Comparison of ENCODE assay signal across 34 mouse cellular contexts in genomic region chr9:9606322-9606721, GRCm38 (mm10).
"Had no signal": no experiment of that assay in that cellular context is flagged by ENCODE, and none has a peak within 500 bp of the region (broad histone marks: within the 10 kb centered on the region; RNA-seq: fewer than 3 reads in every experiment).

No protein-coding gene starts in this region.

- H3K4me1 ChIP-seq: heart, embryonic 12.5 days; heart, embryonic 13.5 days; heart, embryonic 15.5 days; hindbrain, embryonic 10.5 days; hindbrain, embryonic 12.5 days; hindbrain, embryonic 13.5 days; hindbrain, embryonic 15.5 days; intestine, embryonic 15.5 days; kidney, embryonic 15.5 days had no signal

- DNase-seq: heart, postnatal 10 days; heart, postnatal 36 days; heart, postnatal 4 days; kidney, adult 11 months; kidney, adult 18-20 months; kidney, adult 2 months; kidney, adult 8-10 months; kidney, adult 9 months; kidney, postnatal 10 days; kidney, postnatal 14 days; kidney, postnatal 25 days; kidney, postnatal 36 days; kidney, postnatal 4 days; layer of hippocampus, adult 9-11 months; layer of hippocampus, postnatal 36 days had no signal

- H3K27me3 ChIP-seq: heart, embryonic 12.5 days; heart, embryonic 13.5 days; heart, embryonic 15.5 days; hindbrain, embryonic 12.5 days; hindbrain, embryonic 13.5 days; hindbrain, embryonic 15.5 days; intestine, embryonic 15.5 days; kidney, embryonic 15.5 days had no signal

- H3K27ac ChIP-seq: heart, embryonic 13.5 days; heart, embryonic 15.5 days; hindbrain, embryonic 10.5 days; hindbrain, embryonic 12.5 days; hindbrain, embryonic 13.5 days; hindbrain, embryonic 14.5 days; hindbrain, embryonic 15.5 days; hindbrain, postnatal 0 days; intestine, embryonic 15.5 days; kidney, embryonic 15.5 days; kidney, postnatal 0 days; layer of hippocampus, adult 2 months; left cerebral cortex, adult 2 months had no signal

- H3K36me3 ChIP-seq: heart, embryonic 12.5 days; heart, embryonic 13.5 days; heart, embryonic 15.5 days; hindbrain, embryonic 10.5 days; hindbrain, embryonic 12.5 days; hindbrain, embryonic 13.5 days; hindbrain, embryonic 15.5 days; intestine, embryonic 15.5 days; kidney, embryonic 15.5 days had no signal

- H3K9me3 ChIP-seq: heart, embryonic 15.5 days; hindbrain, embryonic 13.5 days; hindbrain, embryonic 15.5 days; intestine, embryonic 15.5 days; kidney, embryonic 15.5 days had no signal

- H3K9ac ChIP-seq: heart, embryonic 12.5 days; heart, embryonic 13.5 days; heart, embryonic 15.5 days; hindbrain, embryonic 12.5 days; hindbrain, embryonic 13.5 days; hindbrain, embryonic 14.5 days; hindbrain, embryonic 15.5 days; intestine, embryonic 15.5 days; kidney, embryonic 15.5 days had no signal

- H3K4me2 ChIP-seq: heart, embryonic 11.5 days; heart, embryonic 12.5 days; heart, embryonic 13.5 days; heart, embryonic 15.5 days; hindbrain, embryonic 12.5 days; hindbrain, embryonic 13.5 days; hindbrain, embryonic 14.5 days; hindbrain, embryonic 15.5 days; intestine, embryonic 15.5 days; kidney, embryonic 15.5 days had no signal

- ATAC-seq: hindbrain, embryonic 16.5 days; hindbrain, postnatal 0 days; inflammation-experienced regulatory T-cells, adult 6 months; intestine, embryonic 15.5 days; intestine, embryonic 16.5 days; intestine, postnatal 0 days had no signal

- H3K4me3 ChIP-seq: heart, embryonic 12.5 days; heart, embryonic 13.5 days; heart, embryonic 15.5 days; hindbrain, embryonic 10.5 days; hindbrain, embryonic 12.5 days; hindbrain, embryonic 13.5 days; hindbrain, embryonic 15.5 days; intestine, embryonic 15.5 days; kidney, embryonic 15.5 days; layer of hippocampus, adult 2 months; left cerebral cortex, adult 2 months had no signal
